Mouse (Mus musculus): ENCODE data around the gene Cdkn2a. TPM values are rescaled to one million over a fixed set of nuclear protein-coding genes. Genes with fewer than 3 reads are reported as not detected.

Cdkn2a gene
- total RNA-seq, 1 experiment: 53.4 TPM

- Histone ChIP-seq H3K36me3 (ENCODE audit: control insufficient read depth, insufficient read depth, low read length, poor library complexity, severe bottlenecking) (no peaks in the 10 kb centered on the region), H3K9me3 (ENCODE audit: control insufficient read depth, insufficient read depth, low read depth, low read length) (no peaks in the 10 kb centered on the region), H3K27ac (ENCODE audit: insufficient read depth, low read depth, low read length, poor library complexity, severe bottlenecking) (no peak overlapping the region), H3K4me3 (ENCODE audit: insufficient read depth in 1 of 2, low read depth in 1 of 2, low read length in 2 of 2, poor library complexity in 1 of 2, severe bottlenecking in 1 of 2) (no peak overlapping the region), H3K4me1 (ENCODE audit: control insufficient read depth in 2 of 2, insufficient read depth in 2 of 2, low read length in 2 of 2, poor library complexity in 1 of 2) (peaks cover 0 to 2% of the 10 kb centered on the region in 2 experiments; a peak in 1 of 4 replicates), H3K9ac (ENCODE audit: insufficient read depth, low read depth, low read length, poor library complexity, severe bottlenecking) (no peak overlapping the region)
- TF ChIP-seq ZC3H11A (IDR thresholded peaks at IDR 0.05; ENCODE audit: borderline replicate concordance, low read depth, low read length): no peak
- TF ChIP-seq ZNF384 (IDR thresholded peaks at IDR 0.05; ENCODE audit: low read depth, low read length): no peak
- no peak for TF ChIP-seq CHD2 (IDR thresholded peaks at IDR 0.05; ENCODE audit: low read depth, low read length)
- TF ChIP-seq HCFC1 (IDR thresholded peaks at IDR 0.05; ENCODE audit: borderline replicate concordance, insufficient read depth, low read length): no peak
- no peak for TF ChIP-seq MAFK (IDR thresholded peaks at IDR 0.05; ENCODE audit: insufficient read depth, low read depth, low read length)
- in situ Hi-C loops (cut with MboI; ENCODE audit: low sequenced_read_pairs in 2 of 2, unreplicated experiment in 2 of 2): no loop called here
- DNase-seq (ENCODE audit: low read depth, low spot score): no peak
Observed at GRCm38 (mm10) chr4:89308001-89308400, 13.5 kb upstream of the Cdkn2a start.

GRCm38 (mm10) chr4:89306798-89307365 lies 12.4 kb upstream of the Cdkn2a start:
- Histone ChIP-seq H3K9me3 (ENCODE audit: control insufficient read depth, insufficient read depth, low read depth, low read length) (no peaks in the 10 kb centered on the region), H3K36me3 (ENCODE audit: control insufficient read depth, insufficient read depth, low read length, poor library complexity, severe bottlenecking) (no peaks in the 10 kb centered on the region), H3K4me1 (ENCODE audit: control insufficient read depth in 2 of 2, insufficient read depth in 2 of 2, low read length in 2 of 2, poor library complexity in 1 of 2) (peaks cover 0 to 3% of the 10 kb centered on the region in 2 experiments; a peak in 1 of 4 replicates), H3K4me3 (ENCODE audit: insufficient read depth in 1 of 2, low read depth in 1 of 2, low read length in 2 of 2, poor library complexity in 1 of 2, severe bottlenecking in 1 of 2) (peak overlapping the region in 1 of 2 experiments; percentile 5; a peak in 1 of 4 replicates), H3K27ac (ENCODE audit: insufficient read depth, low read depth, low read length, poor library complexity, severe bottlenecking) (no peak overlapping the region), H3K9ac (ENCODE audit: insufficient read depth, low read depth, low read length, poor library complexity, severe bottlenecking) (no peak overlapping the region)
- TF ChIP-seq HCFC1 (IDR thresholded peaks at IDR 0.05; ENCODE audit: borderline replicate concordance, insufficient read depth, low read length): no peak
- no peak for TF ChIP-seq CHD2 (IDR thresholded peaks at IDR 0.05; ENCODE audit: low read depth, low read length)
- TF ChIP-seq MAFK (IDR thresholded peaks at IDR 0.05; ENCODE audit: insufficient read depth, low read depth, low read length): no peak
- no peak for TF ChIP-seq ZC3H11A (IDR thresholded peaks at IDR 0.05; ENCODE audit: borderline replicate concordance, low read depth, low read length)
- TF ChIP-seq ZNF384 (IDR thresholded peaks at IDR 0.05; ENCODE audit: low read depth, low read length): no peak
- no peak for DNase-seq (ENCODE audit: low read depth, low spot score)
- in situ Hi-C loops (cut with MboI; ENCODE audit: low sequenced_read_pairs in 2 of 2, unreplicated experiment in 2 of 2): no loop called here

GRCm38 (mm10) chr4:89305691-89306090 lies 11.2 kb upstream of the Cdkn2a start:
- DNase-seq (ENCODE audit: low read depth, low spot score): no peak
- Histone ChIP-seq H3K27ac (ENCODE audit: insufficient read depth, low read depth, low read length, poor library complexity, severe bottlenecking) (no peak overlapping the region), H3K4me1 (ENCODE audit: control insufficient read depth in 2 of 2, insufficient read depth in 2 of 2, low read length in 2 of 2, poor library complexity in 1 of 2) (peaks cover 0 to 3% of the 10 kb centered on the region in 2 experiments; a peak in 1 of 4 replicates), H3K9ac (ENCODE audit: insufficient read depth, low read depth, low read length, poor library complexity, severe bottlenecking) (no peak overlapping the region), H3K36me3 (ENCODE audit: control insufficient read depth, insufficient read depth, low read length, poor library complexity, severe bottlenecking) (no peaks in the 10 kb centered on the region), H3K9me3 (ENCODE audit: control insufficient read depth, insufficient read depth, low read depth, low read length) (no peaks in the 10 kb centered on the region), H3K4me3 (ENCODE audit: insufficient read depth in 1 of 2, low read depth in 1 of 2, low read length in 2 of 2, poor library complexity in 1 of 2, severe bottlenecking in 1 of 2) (no peak overlapping the region)
- TF ChIP-seq CHD2 (IDR thresholded peaks at IDR 0.05; ENCODE audit: low read depth, low read length) (no peak), HCFC1 (IDR thresholded peaks at IDR 0.05; ENCODE audit: borderline replicate concordance, insufficient read depth, low read length) (no peak), ZC3H11A (IDR thresholded peaks at IDR 0.05; ENCODE audit: borderline replicate concordance, low read depth, low read length) (no peak), ZNF384 (IDR thresholded peaks at IDR 0.05; ENCODE audit: low read depth, low read length) (no peak), MAFK (IDR thresholded peaks at IDR 0.05; ENCODE audit: insufficient read depth, low read depth, low read length) (no peak)
- in situ Hi-C loops (cut with MboI; ENCODE audit: low sequenced_read_pairs in 2 of 2, unreplicated experiment in 2 of 2): no loop called here

GRCm38 (mm10) chr4:89303281-89303995 lies 9.0 kb upstream of the Cdkn2a start:
- no peak for TF ChIP-seq MAFK (IDR thresholded peaks at IDR 0.05; ENCODE audit: insufficient read depth, low read depth, low read length)
- TF ChIP-seq ZC3H11A (IDR thresholded peaks at IDR 0.05; ENCODE audit: borderline replicate concordance, low read depth, low read length): no peak
- TF ChIP-seq HCFC1 (IDR thresholded peaks at IDR 0.05; ENCODE audit: borderline replicate concordance, insufficient read depth, low read length): no peak
- TF ChIP-seq CHD2 (IDR thresholded peaks at IDR 0.05; ENCODE audit: low read depth, low read length): no peak
- TF ChIP-seq ZNF384 (IDR thresholded peaks at IDR 0.05; ENCODE audit: low read depth, low read length): no peak
- no peak for DNase-seq (ENCODE audit: low read depth, low spot score)
- H3K4me1 ChIP-seq (ENCODE audit: control insufficient read depth in 2 of 2, insufficient read depth in 2 of 2, low read length in 2 of 2, poor library complexity in 1 of 2): peaks cover 0 to 3% of the 10 kb centered on the region in 2 experiments; a peak in 1 of 4 replicates
- H3K9me3 ChIP-seq (ENCODE audit: control insufficient read depth, insufficient read depth, low read depth, low read length): no peaks in the 10 kb centered on the region
- H3K27ac ChIP-seq (ENCODE audit: insufficient read depth, low read depth, low read length, poor library complexity, severe bottlenecking): no peak overlapping the region
- H3K9ac ChIP-seq (ENCODE audit: insufficient read depth, low read depth, low read length, poor library complexity, severe bottlenecking): no peak overlapping the region
- H3K36me3 ChIP-seq (ENCODE audit: control insufficient read depth, insufficient read depth, low read length, poor library complexity, severe bottlenecking): no peaks in the 10 kb centered on the region
- peak overlapping the region; percentile 29 to 50; a peak in 3 of 4 replicates for H3K4me3 ChIP-seq (ENCODE audit: insufficient read depth in 1 of 2, low read depth in 1 of 2, low read length in 2 of 2, poor library complexity in 1 of 2, severe bottlenecking in 1 of 2)
- in situ Hi-C loops (cut with MboI; ENCODE audit: low sequenced_read_pairs in 2 of 2, unreplicated experiment in 2 of 2): no loop called here
